Mouse (Mus musculus): ENCODE results near the gene Slc22a6.

GRCm38 (mm10) chr19:8630826-8631225 lies 13.0 kb downstream of the Slc22a6 start:
- TF ChIP-seq CTCF (IDR thresholded peaks at IDR 0.05; ENCODE audit: insufficient read depth, low read length) (no peak), POLR2A (IDR thresholded peaks at IDR 0.05; ENCODE audit: borderline replicate concordance, extremely low read depth, low read depth, low read length) (no peak)
